In genomic region chr11:35388471-35388870, GRCm38 (mm10) we compare ENCODE assay signal across 14 mouse cellular contexts.
A peak's percentile ranks its signal among the peaks of the same experiment; 100 is the strongest.
DNase-seq lines count a peak whose midpoint lies in the region; ATAC-seq lines count a peak whose summit lies in the region.
"Had no signal": no experiment of that assay in that cellular context is flagged by ENCODE, and none has a peak within 500 bp of the region (broad histone marks: within the 10 kb centered on the region; RNA-seq: fewer than 3 reads in every experiment).

No protein-coding gene starts in this region.

- no peak overlapping the region for H3K4me2 ChIP-seq in kidney, embryonic 15.5 days
- H3K4me2 ChIP-seq in embryonic facial prominence, embryonic 13.5 days: 0 out of 2 replicates have a peak overlapping the region, but pooled peaks have one; percentile 12
- H3K4me2 ChIP-seq in neural tube, embryonic 11.5 days (ENCODE audit: low read depth): no peak overlapping the region
- no peak overlapping the region for H3K4me2 ChIP-seq in midbrain, embryonic 14.5 days (ENCODE audit: low read length)
- H3K4me2 ChIP-seq: midbrain, embryonic 13.5 days; neural tube, embryonic 12.5 days had no signal

- DNase-seq in kidney, adult 11 months: no peak
- DNase-seq in ZHBTc4 (ENCODE audit: low read depth, low spot score): peak; percentile 53
- peak; percentile 26 for DNase-seq in neural tube, embryonic 11.5 days (ENCODE audit: low spot score)
- DNase-seq in midbrain, embryonic 14.5 days: no peak
- DNase-seq in adrenal gland, postnatal 4 days (ENCODE audit: low spot score in 2 of 2): no peak
- DNase-seq: adrenal gland, postnatal 14 days; cerebellum, adult 11-12 months; kidney, postnatal 14 days; lung, postnatal 14 days; thymus, postnatal 14 days had no signal

- peaks cover 44% of the 10 kb centered on the region for H3K4me1 ChIP-seq in kidney, embryonic 15.5 days
- H3K4me1 ChIP-seq in embryonic facial prominence, embryonic 13.5 days: peaks cover 59% of the 10 kb centered on the region
- no peaks in the 10 kb centered on the region for H3K4me1 ChIP-seq in neural tube, embryonic 11.5 days (ENCODE audit: control insufficient read depth, insufficient read depth, low read length)
- no peaks in the 10 kb centered on the region for H3K4me1 ChIP-seq in midbrain, embryonic 14.5 days (ENCODE audit: control insufficient read depth, insufficient read depth, low read length)
- H3K4me1 ChIP-seq: midbrain, embryonic 13.5 days had no signal

- H3K9me3 ChIP-seq in kidney, embryonic 15.5 days (replicated peaks): no peaks in the 10 kb centered on the region
- no peaks in the 10 kb centered on the region for H3K9me3 ChIP-seq in embryonic facial prominence, embryonic 13.5 days
- no peaks in the 10 kb centered on the region for H3K9me3 ChIP-seq in neural tube, embryonic 11.5 days (ENCODE audit: control insufficient read depth, low read length)
- H3K9me3 ChIP-seq in midbrain, embryonic 14.5 days (ENCODE audit: control insufficient read depth, low read length): no peaks in the 10 kb centered on the region
- H3K9me3 ChIP-seq: midbrain, embryonic 13.5 days; neural tube, embryonic 12.5 days had no signal

- no peak overlapping the region for H3K27ac ChIP-seq in kidney, embryonic 15.5 days
- peak overlapping the region; percentile 45 for H3K27ac ChIP-seq in embryonic facial prominence, embryonic 13.5 days
- H3K27ac ChIP-seq in neural tube, embryonic 11.5 days (ENCODE audit: low read depth, low read length): no peak overlapping the region
- H3K27ac ChIP-seq in midbrain, embryonic 14.5 days (replicated peaks; ENCODE audit: low read depth, low read length): no peak overlapping the region
- H3K27ac ChIP-seq: midbrain, embryonic 13.5 days; neural tube, embryonic 12.5 days had no signal

- H3K4me3 ChIP-seq in kidney, embryonic 15.5 days (replicated peaks): no peak overlapping the region
- H3K4me3 ChIP-seq in embryonic facial prominence, embryonic 13.5 days: no peak overlapping the region
- H3K4me3 ChIP-seq in neural tube, embryonic 11.5 days (ENCODE audit: low read depth, low read length): no peak overlapping the region
- H3K4me3 ChIP-seq in midbrain, embryonic 14.5 days (replicated peaks; ENCODE audit: low read depth, low read length): no peak overlapping the region
- H3K4me3 ChIP-seq: midbrain, embryonic 13.5 days; neural tube, embryonic 12.5 days had no signal

- no peaks in the 10 kb centered on the region for H3K36me3 ChIP-seq in kidney, embryonic 15.5 days
- no peaks in the 10 kb centered on the region for H3K36me3 ChIP-seq in embryonic facial prominence, embryonic 13.5 days
- H3K36me3 ChIP-seq in neural tube, embryonic 11.5 days (ENCODE audit: control insufficient read depth, insufficient read depth, low read length): no peaks in the 10 kb centered on the region
- no peaks in the 10 kb centered on the region for H3K36me3 ChIP-seq in midbrain, embryonic 14.5 days (ENCODE audit: control insufficient read depth, insufficient read depth, low read length)
- H3K36me3 ChIP-seq: midbrain, embryonic 13.5 days; neural tube, embryonic 12.5 days had no signal

- ATAC-seq in kidney, embryonic 15.5 days (replicated peaks; ENCODE audit: low FRiP score): 0 out of 2 replicates have a peak, but pooled peaks have one; percentile 18
- no peak for ATAC-seq in embryonic facial prominence, embryonic 13.5 days (ENCODE audit: insufficient number of reproducible peaks, insufficient read depth, low FRiP score, low TSS enrichment, low read depth)
- ATAC-seq in neural tube, embryonic 11.5 days (ENCODE audit: insufficient read depth, low FRiP score, low TSS enrichment): no peak
- no peak for ATAC-seq in midbrain, embryonic 14.5 days (ENCODE audit: low FRiP score, low TSS enrichment)
- ATAC-seq: midbrain, embryonic 13.5 days had no signal

- H3K27me3 ChIP-seq in kidney, embryonic 15.5 days: peaks cover 3% of the 10 kb centered on the region; the same call in 1 of the 2 replicates
- H3K27me3 ChIP-seq in embryonic facial prominence, embryonic 13.5 days: no peaks in the 10 kb centered on the region
- no peaks in the 10 kb centered on the region for H3K27me3 ChIP-seq in neural tube, embryonic 11.5 days (ENCODE audit: control insufficient read depth, insufficient read depth, low read length)
- peaks cover 12% of the 10 kb centered on the region for H3K27me3 ChIP-seq in midbrain, embryonic 14.5 days (ENCODE audit: control insufficient read depth, insufficient read depth, low read length)
- H3K27me3 ChIP-seq: neural tube, embryonic 12.5 days had no signal

- H3K9ac ChIP-seq in kidney, embryonic 15.5 days: no peak overlapping the region
- H3K9ac ChIP-seq in embryonic facial prominence, embryonic 13.5 days: no peak overlapping the region
- H3K9ac ChIP-seq in neural tube, embryonic 11.5 days (ENCODE audit: low read length): no peak overlapping the region
- no peak overlapping the region for H3K9ac ChIP-seq in midbrain, embryonic 14.5 days (replicated peaks; ENCODE audit: low read length)
- H3K9ac ChIP-seq: midbrain, embryonic 13.5 days; neural tube, embryonic 12.5 days had no signal

- 31% methylated on average over 12 of the region's 12 CpGs for WGBS in kidney, embryonic 15.5 days
- WGBS in embryonic facial prominence, embryonic 13.5 days: 11% methylated on average over 12 of the region's 12 CpGs
- 54% methylated on average over 12 of the region's 12 CpGs for WGBS in neural tube, embryonic 11.5 days
- 82% methylated on average over 12 of the region's 12 CpGs for WGBS in midbrain, embryonic 14.5 days

Comparison
In these comparisons a context has a peak if more than half of its experiments do, and no peak if none do; other contexts are left out.
1. DNase-seq: peak in ZHBTc4 (single experiment) and neural tube, embryonic 11.5 days (single experiment); none in kidney, adult 11 months (single experiment), midbrain, embryonic 14.5 days (single experiment) and adrenal gland, postnatal 4 days (0 of 2).